Mouse (Mus musculus): Measurements from ENCODE around the gene Klhl41.

Gene Klhl41

DNA sequence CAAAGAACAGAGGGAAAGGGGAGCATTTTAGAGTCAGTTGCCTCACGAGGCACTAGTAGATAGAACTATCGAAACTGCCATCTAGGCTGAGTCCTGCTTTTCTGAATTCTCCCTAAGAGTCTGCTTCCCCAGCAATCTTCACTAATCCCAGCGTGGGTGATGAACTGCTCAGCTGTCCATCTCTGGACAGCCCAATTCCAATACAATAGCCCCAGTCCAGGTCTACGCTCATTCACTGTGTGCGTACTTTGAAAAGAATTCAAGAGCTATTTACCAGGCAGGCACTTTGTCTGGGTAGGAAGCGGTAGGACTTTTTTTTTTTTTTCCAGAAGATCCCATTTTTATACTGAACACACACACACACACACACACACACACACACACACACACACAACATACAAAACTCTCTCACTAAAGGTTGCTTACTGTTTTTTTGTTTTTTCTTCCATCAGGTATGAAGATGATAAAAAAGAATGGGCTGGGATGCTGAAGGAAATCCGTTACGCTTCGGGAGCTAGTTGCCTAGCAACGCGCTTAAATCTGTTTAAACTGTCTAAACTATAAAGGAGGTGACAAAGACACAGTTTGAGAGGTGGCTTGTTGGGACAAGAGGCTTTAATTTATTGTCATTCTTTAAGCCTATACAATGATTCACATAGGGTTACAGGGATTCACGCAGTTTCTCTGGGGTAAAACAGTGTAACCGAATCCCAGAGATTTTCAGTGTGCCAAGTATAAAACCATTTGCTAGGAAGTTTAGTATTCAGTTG lies 13.3 kb downstream of the Klhl41 start:
- peak; percentile 33 for DNase-seq

DNA sequence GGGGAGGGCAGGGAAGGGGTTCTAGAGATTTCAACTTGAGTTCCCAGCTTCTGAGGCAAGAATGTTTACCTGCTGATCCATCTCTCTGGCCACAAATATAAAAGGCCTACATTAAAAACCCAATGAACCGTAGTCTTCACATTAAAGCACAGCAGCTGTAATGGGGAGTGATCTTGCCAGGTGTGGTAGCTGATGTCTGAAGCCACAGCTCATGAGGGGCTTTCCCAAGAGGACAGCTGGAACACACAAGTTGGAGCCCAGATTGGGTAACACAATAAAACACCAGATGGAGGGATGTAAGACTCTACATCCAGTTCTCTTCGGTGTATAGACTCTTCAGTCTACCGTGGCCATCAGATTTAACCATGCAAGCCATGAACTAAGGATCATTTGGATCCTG lies 14.6 kb downstream of the Klhl41 start:
- no peak for DNase-seq

DNA sequence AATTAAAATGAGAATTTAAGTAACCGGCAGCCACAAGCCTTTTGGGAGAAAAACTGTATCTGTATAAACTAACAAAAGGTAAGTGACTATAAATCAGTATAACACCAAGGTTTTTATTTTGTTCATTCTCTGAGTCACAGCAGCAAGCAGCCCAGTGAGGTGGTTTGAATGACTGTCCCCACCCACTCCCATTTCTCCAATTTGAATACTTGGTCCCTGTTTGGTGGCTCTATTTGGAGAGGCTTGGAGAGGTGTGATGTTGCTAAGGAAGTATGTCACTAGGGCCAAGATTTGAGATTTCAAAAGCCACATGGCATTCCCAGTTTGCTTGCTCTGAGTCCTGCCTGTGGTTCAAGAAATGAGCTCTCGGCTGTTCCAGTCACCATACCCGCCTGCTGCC lies 20.3 kb downstream of the Klhl41 start:
- no peak for DNase-seq

DNA sequence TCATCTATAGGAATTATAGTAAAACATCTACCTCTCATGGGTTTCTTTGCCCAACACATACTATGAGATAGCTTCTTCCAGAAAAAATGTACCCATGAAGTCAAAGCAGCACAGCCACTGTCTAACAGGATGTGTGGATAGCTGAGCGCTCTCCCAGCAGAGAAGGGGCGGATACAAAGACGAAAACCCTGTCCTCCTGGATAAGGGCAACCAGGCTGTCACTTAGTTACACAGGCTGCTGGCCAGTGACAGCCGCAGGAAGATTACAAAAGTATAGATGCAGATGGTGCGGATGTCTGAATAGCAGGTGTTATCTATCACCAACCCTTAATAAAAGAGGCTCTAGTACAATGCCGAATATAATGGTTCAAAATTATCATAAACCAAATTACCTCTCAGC lies 20.9 kb downstream of the Klhl41 start:
- DNase-seq, result no peak

DNA sequence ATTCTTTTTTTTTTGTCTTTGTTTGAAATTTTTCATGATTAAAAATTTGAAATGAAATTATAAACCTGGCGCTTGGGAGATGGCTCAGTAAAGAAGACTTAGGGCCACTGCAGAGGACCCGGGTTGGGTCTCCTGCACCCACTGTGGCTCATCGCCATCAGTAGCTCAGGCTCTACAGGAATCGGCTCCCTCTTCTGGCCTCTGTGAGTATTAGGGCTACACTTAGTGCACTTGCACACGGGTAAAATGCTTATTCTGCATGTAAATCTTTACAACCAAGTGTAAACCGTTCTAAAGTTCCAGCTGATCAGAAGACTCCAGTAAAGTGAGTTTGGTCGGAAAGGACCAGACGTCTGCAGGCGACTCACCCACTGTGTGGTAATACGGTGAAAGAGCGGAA lies 23.6 kb downstream of the Klhl41 start:
- DNase-seq, result no peak

DNA sequence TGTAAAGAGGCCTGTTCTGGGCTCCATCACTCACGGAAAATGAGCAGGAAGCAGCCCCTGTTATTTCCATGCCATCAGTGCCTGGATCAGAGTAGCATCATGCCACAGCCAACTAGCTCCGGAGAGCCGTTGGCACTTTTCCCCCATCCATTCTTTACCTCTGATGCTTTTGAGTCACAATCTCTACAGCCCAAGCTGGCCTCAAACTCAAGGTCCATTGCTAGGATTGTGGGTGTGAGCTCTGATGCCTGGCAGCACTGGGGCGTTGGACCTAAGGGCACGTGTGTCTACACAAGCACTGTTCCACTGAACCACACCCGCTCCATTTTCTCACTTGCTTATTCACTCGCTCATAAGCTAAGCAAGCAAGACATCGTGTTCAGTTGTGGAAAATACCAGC lies 30.5 kb downstream of the Klhl41 start:
- no peak for DNase-seq

DNA sequence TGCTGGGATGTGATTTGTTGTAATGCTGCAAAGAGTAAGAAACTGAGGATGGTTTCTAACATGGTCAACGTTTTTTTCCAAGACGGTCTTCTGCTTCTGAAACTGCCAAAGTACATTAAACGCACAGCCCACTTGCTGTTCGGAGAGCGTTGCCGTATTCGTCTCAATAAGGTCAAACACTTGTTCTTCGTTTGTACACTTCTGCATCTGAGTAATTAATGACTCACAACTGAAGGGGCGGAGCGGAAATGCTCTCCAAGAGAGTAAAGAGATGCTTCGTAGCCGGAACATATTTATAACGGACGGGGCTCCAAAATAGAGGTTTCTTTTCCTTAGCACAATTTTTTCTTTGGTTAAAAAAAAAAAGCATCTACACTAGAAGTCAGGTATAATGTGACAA lies 42.3 kb downstream of the Klhl41 start:
- DNase-seq, result no peak

DNA sequence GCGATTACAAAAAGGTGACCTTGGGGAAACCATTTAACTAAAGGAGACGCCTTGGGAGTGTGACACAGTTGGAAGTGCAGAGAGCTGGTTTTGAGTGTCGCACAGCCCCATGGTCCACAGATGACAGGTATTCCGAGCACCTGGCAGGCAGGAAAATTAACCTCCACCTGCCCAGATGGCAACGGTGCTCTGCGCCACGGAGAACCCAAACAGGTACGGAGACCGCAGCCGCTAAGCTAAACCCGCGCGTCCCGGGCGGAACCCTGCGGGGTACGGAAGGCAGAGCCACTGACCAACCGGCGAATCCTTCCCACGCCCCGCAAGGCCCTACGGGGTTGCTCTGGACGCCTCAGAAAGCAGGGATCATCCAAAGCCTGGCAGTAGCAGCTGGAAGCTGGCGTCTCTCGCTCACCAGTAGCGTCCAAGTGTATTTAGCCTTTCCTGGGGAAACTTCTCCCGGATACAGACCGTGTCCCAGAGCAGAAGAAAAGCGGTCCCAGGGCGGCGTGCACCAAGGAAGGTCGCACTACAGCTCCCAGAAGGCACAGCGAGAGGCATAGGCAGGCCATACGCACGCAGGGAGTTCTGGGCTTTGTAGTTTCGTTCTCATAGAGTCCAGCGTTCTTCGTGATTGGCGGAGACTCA lies 43.2 kb downstream of the Klhl41 start, which contains the start of gene Fastkd1:
Gene Fastkd1, minus strand, starts transcription at position 536 of the 645 bp plus-strand sequence.
- peak; percentile 92 for DNase-seq

DNA sequence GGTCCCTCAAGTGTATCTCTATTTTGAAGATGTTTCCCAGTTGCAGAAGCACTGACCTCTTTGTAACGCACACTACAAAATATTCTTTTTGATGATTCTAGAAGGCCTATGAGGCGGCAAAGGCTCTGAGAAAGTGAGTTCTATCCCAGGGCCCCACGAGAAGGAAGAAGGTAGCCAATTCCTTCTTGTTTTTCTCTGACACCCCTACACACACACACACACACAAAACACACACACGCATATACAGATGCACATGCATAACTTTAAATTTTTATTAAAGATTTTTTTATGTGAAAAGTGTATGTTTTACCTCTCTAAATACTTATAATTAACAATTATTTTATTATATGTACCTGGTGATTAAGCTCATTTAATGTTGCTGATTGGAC lies 43.7 kb downstream of the Klhl41 start:
- DNase-seq, result no peak

DNA sequence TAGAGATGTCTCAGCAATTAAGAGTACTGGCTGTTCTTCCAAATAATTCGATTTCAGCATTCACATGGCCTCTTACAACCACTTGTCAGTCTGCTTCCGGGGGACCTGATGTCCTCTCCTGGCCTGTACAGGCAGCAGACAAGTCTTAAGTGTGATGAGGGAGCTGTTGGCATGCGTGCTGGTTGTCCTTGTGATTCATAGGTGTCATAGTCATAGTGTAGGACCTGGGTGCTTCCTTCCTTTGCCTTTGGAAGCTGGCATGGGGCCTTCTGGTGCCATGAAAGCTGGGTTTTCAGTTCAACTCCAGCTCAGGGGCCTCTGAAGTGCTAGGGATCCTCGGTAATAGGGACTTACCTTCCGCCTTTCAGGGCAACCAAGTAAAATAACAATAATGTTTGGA lies 44.2 kb downstream of the Klhl41 start:
- no peak for DNase-seq

DNA sequence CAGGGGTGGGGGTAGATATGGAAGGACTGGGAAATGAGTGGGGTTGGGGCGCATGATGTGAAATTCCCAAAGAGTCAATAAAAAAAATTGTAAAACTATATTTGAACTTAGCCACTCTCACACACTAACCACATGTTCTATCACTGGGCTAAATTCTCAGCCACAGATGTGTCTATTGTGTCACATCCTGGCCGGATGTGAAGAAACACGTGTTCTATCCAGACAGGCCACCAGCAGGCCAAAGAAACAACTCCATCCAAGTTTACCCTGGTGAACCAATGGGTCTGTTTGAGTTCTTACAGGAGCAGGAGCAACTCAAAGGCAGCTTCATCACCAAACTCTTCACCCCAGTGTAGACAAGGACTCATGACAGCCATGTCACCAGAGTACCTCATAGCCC lies 46.6 kb downstream of the Klhl41 start:
- DNase-seq, result no peak

DNA sequence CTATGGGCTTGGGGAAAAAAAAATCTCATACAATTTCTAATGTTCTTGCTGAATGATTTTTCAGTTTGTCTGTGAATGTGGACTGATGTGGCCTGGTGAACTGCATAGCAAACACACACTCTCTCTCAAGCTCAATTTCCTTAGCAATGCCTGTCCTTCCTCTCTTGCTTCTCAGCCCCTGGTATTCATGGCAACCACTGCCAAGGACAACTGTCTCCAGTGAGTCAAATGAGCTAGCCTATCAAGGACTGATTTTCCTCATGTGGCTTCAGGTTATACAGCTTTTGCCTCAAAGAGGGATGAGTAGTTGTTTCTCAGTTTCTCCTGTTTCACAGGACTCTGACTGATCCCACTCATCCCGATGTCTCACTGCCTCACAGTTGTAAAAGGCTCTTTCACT lies 49.2 kb downstream of the Klhl41 start:
- DNase-seq, result no peak

DNA sequence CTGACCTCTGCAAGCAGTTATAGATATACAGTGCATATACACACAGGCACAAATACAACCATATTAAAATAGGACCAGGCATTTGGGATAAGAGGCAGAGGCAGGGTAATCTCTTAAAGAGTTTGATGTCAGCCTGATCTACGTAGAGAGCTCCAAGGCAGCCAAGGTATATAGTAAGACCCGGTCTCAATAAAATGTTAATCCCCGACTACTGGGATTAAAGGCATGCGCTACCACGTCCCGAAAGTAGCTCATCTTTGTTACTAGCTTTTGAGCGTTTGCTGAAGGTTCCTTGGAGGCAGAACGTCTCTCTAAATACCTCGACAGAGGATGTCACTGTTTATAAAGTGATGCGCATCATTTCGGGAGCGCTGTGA lies 52.3 kb downstream of the Klhl41 start, which contains the start of gene Ppig:
Gene Ppig, plus strand, starts transcription at position 273 of the 377 bp plus-strand sequence.
- DNase-seq, result no peak

DNA sequence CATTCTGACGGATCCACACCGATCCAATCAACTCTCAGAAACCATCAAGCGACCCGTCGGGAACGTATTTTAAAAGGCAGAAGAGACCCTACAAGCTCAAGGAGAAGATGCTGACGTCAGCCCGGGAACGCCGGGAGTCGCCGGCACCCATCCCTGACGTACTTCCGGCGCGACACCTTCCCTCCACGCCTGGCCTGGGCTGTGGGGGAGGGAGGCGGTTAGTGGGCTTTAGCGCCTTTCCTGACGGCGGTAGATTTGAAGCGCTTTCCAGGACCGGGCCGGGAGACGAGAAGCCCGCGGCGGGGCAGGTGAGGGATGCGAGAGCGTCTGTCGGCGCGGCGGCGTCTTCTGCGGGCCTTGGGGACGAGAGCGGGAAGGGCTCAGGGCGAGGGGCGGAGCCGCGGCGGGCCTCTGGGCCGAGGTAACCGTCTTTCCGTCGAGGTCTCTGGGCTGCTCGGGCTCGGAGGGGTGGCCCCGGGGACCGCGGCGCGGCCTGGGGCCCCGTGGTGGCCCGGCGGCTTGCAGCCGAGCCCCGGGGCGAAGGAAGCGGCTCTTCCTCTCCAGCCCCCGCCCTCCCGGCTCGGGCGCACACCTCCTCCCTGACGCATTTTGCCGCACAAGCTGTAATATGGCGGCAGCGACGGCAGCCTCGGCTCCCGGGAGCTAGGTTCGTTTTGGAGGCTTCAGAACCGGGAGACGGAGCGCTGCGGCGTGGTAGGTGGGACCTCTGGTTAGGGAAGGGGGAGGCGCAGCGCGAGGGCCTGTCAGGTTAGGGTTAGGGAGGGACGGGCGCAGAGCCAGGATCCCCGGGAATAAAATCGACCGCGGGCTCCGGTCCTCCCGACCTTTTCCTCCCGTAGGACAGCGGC lies 53.0 kb downstream of the Klhl41 start:
- peak; percentile 96 for DNase-seq

DNA sequence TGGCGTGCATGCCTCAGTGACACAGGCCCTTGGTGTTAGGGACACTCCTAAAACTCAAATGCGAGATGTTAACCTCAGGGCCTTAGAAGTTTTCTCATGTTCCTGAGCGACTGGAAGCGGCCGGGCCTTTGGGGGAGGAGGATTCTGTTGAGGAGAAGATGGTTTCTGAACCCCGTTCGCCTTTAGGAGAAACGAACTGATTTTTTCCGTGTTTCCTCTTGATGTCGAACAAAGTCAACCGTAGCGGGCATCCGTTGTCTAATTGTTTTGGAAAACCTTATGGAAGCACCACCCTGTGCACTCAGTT lies 53.6 kb downstream of the Klhl41 start:
- no peak for DNase-seq

Measured in retina, postnatal 1 day (tissue).